Mouse (Mus musculus): ENCODE data around the gene Pde3a. TPM values are rescaled to one million over a fixed set of nuclear protein-coding genes. Genes with fewer than 3 reads are reported as not detected.

Gene Pde3a
- polyA plus RNA-seq, 2 experiments: 0.45 to 0.86 TPM

- no peak for TF ChIP-seq EP300 (IDR thresholded peaks at IDR 0.05; ENCODE audit: low read depth)
- TF ChIP-seq CTCF (IDR thresholded peaks at IDR 0.05; ENCODE audit: low read depth): no peak
- Histone ChIP-seq H3K9me3 (ENCODE audit: control insufficient read depth, low read length) (no peaks in the 10 kb centered on the region), H3K9ac (replicated peaks) (no peak overlapping the region), H3K27ac (no peak overlapping the region), H3K4me3 (ENCODE audit: insufficient read depth in 1 of 2, low read depth in 2 of 2, low read length in 2 of 2) (no peak overlapping the region), H3K27me3 (ENCODE audit: control insufficient read depth, insufficient read depth, low read length) (no peaks in the 10 kb centered on the region), H3K4me2 (ENCODE audit: low read depth) (no peak overlapping the region), H3K36me3 (replicated peaks; ENCODE audit: control insufficient read depth, insufficient read depth, low read depth) (no peaks in the 10 kb centered on the region), H3K4me1 (replicated peaks; ENCODE audit: control insufficient read depth in 2 of 2, insufficient read depth in 2 of 2, low read length in 1 of 2) (no peaks in the 10 kb centered on the region)
- ATAC-seq (ENCODE audit: insufficient read depth) (no peak), DNase-seq (ENCODE audit: low read depth in 3 of 3, low spot score in 3 of 3) (no peak)
- WGBS (ENCODE audit: insufficient replicate concordance): 51% methylated on average over 6 of the region's 6 CpGs
Measured at GRCm38 (mm10) chr6:141273685-141274084, 24.6 kb downstream of the Pde3a start.

DNA sequence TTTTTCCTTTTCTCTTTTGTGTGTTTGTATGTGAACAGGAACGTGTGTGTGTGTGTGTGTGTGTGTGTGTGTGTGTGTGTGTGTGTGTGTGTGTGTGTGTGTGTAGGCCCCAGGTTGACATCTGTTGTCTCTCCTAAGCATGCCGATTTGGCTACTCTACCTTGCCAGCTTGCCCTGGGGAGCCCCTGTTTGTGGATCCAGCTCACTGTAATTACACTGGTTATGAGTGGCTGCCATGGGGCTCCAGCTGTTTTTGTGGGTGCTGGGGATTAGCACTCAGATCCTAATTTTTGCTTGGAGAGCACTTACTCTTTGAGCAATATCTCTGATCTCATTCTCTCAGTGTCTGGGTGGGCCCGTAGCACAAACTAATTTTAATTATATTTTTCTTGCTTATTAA, 32.6 kb downstream of the Pde3a start:
- TF ChIP-seq EP300 (IDR thresholded peaks at IDR 0.05; ENCODE audit: low read depth) (no peak), CTCF (IDR thresholded peaks at IDR 0.05; ENCODE audit: low read depth) (no peak)
- no peaks in the 10 kb centered on the region for H3K36me3 ChIP-seq (replicated peaks; ENCODE audit: control insufficient read depth, insufficient read depth, low read depth)
- no peaks in the 10 kb centered on the region for H3K9me3 ChIP-seq (ENCODE audit: control insufficient read depth, low read length)
- DNase-seq (ENCODE audit: low read depth in 3 of 3, low spot score in 3 of 3) (no peak), ATAC-seq (ENCODE audit: insufficient read depth) (no peak)
- H3K27me3 ChIP-seq (ENCODE audit: control insufficient read depth, insufficient read depth, low read length): no peaks in the 10 kb centered on the region
- no peak overlapping the region for H3K9ac ChIP-seq (replicated peaks)
- H3K27ac ChIP-seq: no peak overlapping the region
- H3K4me2 ChIP-seq (ENCODE audit: low read depth): no peak overlapping the region
- no peak overlapping the region for H3K4me3 ChIP-seq (ENCODE audit: insufficient read depth in 1 of 2, low read depth in 2 of 2, low read length in 2 of 2)
- WGBS (ENCODE audit: insufficient replicate concordance): 60% methylated on average over 2 of the region's 3 CpGs
- no peaks in the 10 kb centered on the region for H3K4me1 ChIP-seq (replicated peaks; ENCODE audit: control insufficient read depth in 2 of 2, insufficient read depth in 2 of 2, low read length in 1 of 2)

GRCm38 (mm10) chr6:141282796-141283195, 33.7 kb downstream of the Pde3a start:
- H3K4me1 ChIP-seq (replicated peaks; ENCODE audit: control insufficient read depth in 2 of 2, insufficient read depth in 2 of 2, low read length in 1 of 2): no peaks in the 10 kb centered on the region
- ATAC-seq (ENCODE audit: insufficient read depth): no peak
- H3K27ac ChIP-seq: no peak overlapping the region
- H3K27me3 ChIP-seq (ENCODE audit: control insufficient read depth, insufficient read depth, low read length): no peaks in the 10 kb centered on the region
- H3K4me2 ChIP-seq (ENCODE audit: low read depth): no peak overlapping the region
- H3K9me3 ChIP-seq (ENCODE audit: control insufficient read depth, low read length): no peaks in the 10 kb centered on the region
- TF ChIP-seq CTCF (IDR thresholded peaks at IDR 0.05; ENCODE audit: low read depth): no peak
- TF ChIP-seq EP300 (IDR thresholded peaks at IDR 0.05; ENCODE audit: low read depth): no peak
- no peak overlapping the region for H3K4me3 ChIP-seq (ENCODE audit: insufficient read depth in 1 of 2, low read depth in 2 of 2, low read length in 2 of 2)
- WGBS (ENCODE audit: insufficient replicate concordance): 65% methylated on average over 7 of the region's 7 CpGs
- no peak for DNase-seq (ENCODE audit: low read depth in 3 of 3, low spot score in 3 of 3)
- no peaks in the 10 kb centered on the region for H3K36me3 ChIP-seq (replicated peaks; ENCODE audit: control insufficient read depth, insufficient read depth, low read depth)
- no peak overlapping the region for H3K9ac ChIP-seq (replicated peaks)

DNA sequence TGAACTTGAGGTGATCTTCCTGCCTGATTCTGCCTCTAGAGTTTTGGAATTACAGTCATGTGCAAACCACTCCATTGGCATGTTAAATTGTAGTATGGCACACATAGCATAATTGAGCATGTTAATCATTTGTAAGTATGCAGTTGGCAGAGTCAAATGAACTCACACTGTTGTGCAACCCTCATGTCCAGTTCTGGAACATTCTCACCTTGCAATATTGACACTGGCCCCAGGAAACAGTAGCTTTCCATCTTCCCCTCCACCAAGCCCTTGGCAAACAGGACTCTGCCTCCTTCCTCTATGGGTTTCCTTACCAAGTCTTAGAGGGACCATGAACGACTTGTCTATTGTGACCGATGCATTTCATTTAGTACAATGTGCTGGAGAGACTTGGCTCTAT, 42.1 kb downstream of the Pde3a start:
- WGBS (ENCODE audit: insufficient replicate concordance): 57% methylated on average over 2 of the region's 2 CpGs
- Histone ChIP-seq H3K9me3 (ENCODE audit: control insufficient read depth, low read length) (no peaks in the 10 kb centered on the region), H3K4me2 (ENCODE audit: low read depth) (no peak overlapping the region), H3K4me3 (ENCODE audit: insufficient read depth in 1 of 2, low read depth in 2 of 2, low read length in 2 of 2) (no peak overlapping the region), H3K4me1 (replicated peaks; ENCODE audit: control insufficient read depth in 2 of 2, insufficient read depth in 2 of 2, low read length in 1 of 2) (no peaks in the 10 kb centered on the region), H3K9ac (replicated peaks) (no peak overlapping the region), H3K27me3 (ENCODE audit: control insufficient read depth, insufficient read depth, low read length) (no peaks in the 10 kb centered on the region), H3K36me3 (replicated peaks; ENCODE audit: control insufficient read depth, insufficient read depth, low read depth) (no peaks in the 10 kb centered on the region), H3K27ac (no peak overlapping the region)
- ATAC-seq (ENCODE audit: insufficient read depth) (no peak), DNase-seq (ENCODE audit: low read depth in 3 of 3, low spot score in 3 of 3) (no peak)
- TF ChIP-seq CTCF (IDR thresholded peaks at IDR 0.05; ENCODE audit: low read depth) (no peak), EP300 (IDR thresholded peaks at IDR 0.05; ENCODE audit: low read depth) (no peak)

- WGBS (ENCODE audit: insufficient replicate concordance): 72% methylated on average over 10 of the region's 10 CpGs
- Histone ChIP-seq H3K36me3 (replicated peaks; ENCODE audit: control insufficient read depth, insufficient read depth, low read depth) (no peaks in the 10 kb centered on the region), H3K9me3 (ENCODE audit: control insufficient read depth, low read length) (no peaks in the 10 kb centered on the region), H3K27ac (no peak overlapping the region), H3K4me1 (replicated peaks; ENCODE audit: control insufficient read depth in 2 of 2, insufficient read depth in 2 of 2, low read length in 1 of 2) (no peaks in the 10 kb centered on the region), H3K9ac (replicated peaks) (no peak overlapping the region), H3K27me3 (ENCODE audit: control insufficient read depth, insufficient read depth, low read length) (no peaks in the 10 kb centered on the region), H3K4me2 (ENCODE audit: low read depth) (no peak overlapping the region), H3K4me3 (ENCODE audit: insufficient read depth in 1 of 2, low read depth in 2 of 2, low read length in 2 of 2) (no peak overlapping the region)
- ATAC-seq (ENCODE audit: insufficient read depth) (no peak), DNase-seq (ENCODE audit: low read depth in 3 of 3, low spot score in 3 of 3) (no peak)
- TF ChIP-seq EP300 (IDR thresholded peaks at IDR 0.05; ENCODE audit: low read depth) (no peak), CTCF (IDR thresholded peaks at IDR 0.05; ENCODE audit: low read depth) (no peak)
Measured at GRCm38 (mm10) chr6:141292826-141293459, 43.9 kb downstream of the Pde3a start.

Measured in liver, embryonic 14.5 days (tissue).